Mouse (Mus musculus) c-Kit-positive CD71-negative TER-119-negative erythroid progenitor cells, embryonic 14.5 days (primary cell): ENCODE measurements at regions not wholly inside any gene's neighbourhood (a gene's known extent, or its start where the extent isn't known, plus 50 kb on each side); places are given as distances from the start of the nearest gene placed in this dataset.
A peak's percentile ranks its signal among the peaks of the same experiment; 100 is the strongest.
"Not testable (repeated sequence)": the region's sequence is repeated elsewhere in the genome, so short reads cannot be mapped to it uniquely, and the experiment has no call there.

Source experiments
- DNase-seq: peaks from one replicate; pipeline ENCODE4 v3.0.0-alpha.2; 2013; ENCODE audit warnings: low read depth

DNA sequence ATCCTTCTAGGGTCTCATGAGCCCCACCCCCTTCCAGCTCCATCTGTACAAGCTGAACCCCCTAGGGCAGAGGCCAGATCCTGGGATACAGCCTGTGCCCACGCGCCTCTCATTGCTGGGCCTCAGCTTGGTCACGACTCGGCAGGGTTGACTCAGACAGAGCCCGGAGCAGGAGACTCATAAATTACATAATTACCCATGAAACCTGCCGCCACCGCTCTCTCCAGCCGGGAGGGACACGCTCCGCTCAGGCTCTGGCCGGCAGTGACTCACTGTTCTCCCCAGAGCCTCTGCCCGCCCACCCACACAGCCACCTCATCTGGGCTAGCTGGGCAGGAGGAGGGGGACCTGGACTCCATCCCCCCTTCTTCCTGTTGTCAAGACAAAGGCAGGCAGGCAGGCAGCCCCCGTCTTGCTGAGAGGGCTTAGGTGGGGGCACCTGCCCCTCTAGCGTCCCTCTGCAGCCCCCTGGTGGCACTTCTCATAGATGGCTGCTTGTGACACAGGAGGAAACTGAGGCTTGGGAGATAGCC, 149.6 kb upstream of the Rtl1 start:
- peak; percentile 52 for DNase-seq

GRCm38 (mm10) chr12:109754986-109755385, 154.9 kb upstream of the Rtl1 start:
- no peak for DNase-seq

DNA sequence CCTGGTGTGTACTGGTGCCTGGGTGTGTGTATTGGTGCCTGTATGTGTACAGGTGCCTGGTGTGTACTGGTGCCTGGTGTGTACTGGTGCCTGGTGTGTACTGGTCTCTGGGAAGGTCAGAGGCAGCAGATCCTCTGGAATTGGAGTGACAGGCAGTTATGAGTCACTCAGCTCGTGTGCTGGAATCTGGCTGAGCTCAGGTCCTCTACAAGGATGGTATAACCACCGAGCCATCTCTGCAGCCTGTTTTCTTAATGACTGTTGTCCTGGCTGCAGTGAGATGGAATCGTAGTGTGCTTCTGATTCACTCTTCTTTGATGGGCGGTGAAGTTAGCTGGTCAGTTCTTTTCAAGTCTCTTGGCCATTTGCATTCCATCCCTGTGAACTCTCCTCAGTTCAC, 164.2 kb upstream of the Rtl1 start:
- DNase-seq, result no peak

- not testable (repeated sequence) for DNase-seq
Measured at GRCm38 (mm10) chr12:109766602-109767001, 166.5 kb upstream of the Rtl1 start.

GRCm38 (mm10) chr12:109772543-109772942, 172.4 kb upstream of the Rtl1 start:
- no peak for DNase-seq

GRCm38 (mm10) chr12:109773909-109774313, 173.8 kb upstream of the Rtl1 start:
- no peak for DNase-seq

DNA sequence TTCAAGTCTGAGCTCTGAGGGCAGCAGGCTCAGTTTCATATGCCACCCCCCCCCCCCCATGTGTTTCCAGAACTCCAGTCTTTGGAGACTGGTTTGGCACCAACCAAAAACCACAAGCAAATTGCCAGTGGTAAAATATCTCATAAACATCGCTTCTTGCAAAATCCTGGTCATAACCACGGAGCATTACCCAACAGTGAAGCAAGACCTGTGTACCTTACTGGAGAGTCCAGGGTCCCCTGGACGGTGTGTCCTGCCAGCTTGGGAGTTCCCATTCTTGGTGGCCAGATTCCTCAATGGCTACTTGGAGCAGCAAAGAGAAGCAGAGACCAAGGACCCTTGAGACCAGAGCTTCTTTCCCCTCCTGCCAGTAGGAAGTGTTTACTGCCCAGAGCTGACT, 198.7 kb upstream of the Rtl1 start:
- DNase-seq, result no peak

GRCm38 (mm10) chr12:109799395-109799794, 199.3 kb upstream of the Rtl1 start:
- DNase-seq, result no peak

- DNase-seq, result no peak
Measured at GRCm38 (mm10) chr12:109827241-109827915, 227.2 kb upstream of the Rtl1 start.

GRCm38 (mm10) chr12:109830303-109831020, 230.3 kb upstream of the Rtl1 start:
- DNase-seq, result peak; percentile 3

GRCm38 (mm10) chr12:109832964-109833363, 232.8 kb upstream of the Rtl1 start:
- DNase-seq, result no peak

GRCm38 (mm10) chr12:109836521-109836920, 236.4 kb upstream of the Rtl1 start:
- no peak for DNase-seq

DNA sequence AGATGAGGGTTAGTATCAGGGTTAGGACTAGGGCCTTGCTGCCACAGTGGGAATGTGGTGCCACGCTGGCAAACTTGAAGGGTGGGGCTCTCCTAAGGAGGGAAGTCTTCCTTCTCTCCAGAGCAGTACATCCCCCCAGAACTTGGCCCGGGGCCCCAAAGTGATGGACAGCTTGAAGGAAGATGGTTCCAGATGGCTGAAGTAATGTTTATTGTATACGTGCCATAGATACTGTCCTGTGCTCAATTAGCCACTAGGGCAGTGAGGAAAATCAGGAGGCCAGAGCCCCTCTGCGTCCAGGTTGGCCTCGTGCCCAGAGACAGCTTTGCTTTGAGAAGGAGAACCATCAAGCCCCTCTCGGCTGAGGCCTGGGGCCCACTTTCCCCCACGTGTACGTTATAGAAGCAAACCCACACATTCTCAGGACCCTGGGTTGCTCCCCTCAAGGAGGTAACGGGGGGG, 239.0 kb upstream of the Rtl1 start:
- DNase-seq, result no peak

DNA sequence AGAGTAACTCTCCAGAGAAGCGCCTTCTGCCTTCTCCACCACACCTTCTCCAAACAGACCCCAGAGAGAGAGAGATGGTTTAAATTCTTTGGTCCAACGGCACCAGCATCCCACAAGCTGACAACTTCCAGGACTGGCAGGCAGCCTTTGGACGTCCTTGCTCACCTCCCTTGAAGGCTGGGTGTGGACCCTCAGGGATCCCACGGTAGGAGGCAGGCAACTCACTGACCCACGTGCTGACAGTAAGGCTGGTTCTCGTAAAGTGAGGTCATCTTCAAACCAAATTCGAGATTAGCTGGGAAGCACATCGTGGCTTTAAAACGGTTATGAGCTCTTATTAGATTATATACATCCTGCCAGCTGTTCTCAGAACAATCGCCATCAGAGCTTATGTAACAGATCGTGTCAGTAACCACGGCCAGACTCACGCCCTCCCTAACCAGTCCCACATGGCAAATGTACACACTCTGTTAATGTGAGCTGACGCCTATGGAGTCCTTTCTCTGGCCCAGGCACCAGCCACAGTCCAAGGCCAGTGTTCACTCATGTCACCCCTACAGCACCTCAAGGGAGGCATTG, 239.9 kb upstream of the Rtl1 start:
- DNase-seq, result no peak

- no peak for DNase-seq
Measured at GRCm38 (mm10) chr12:109844723-109845601, 244.8 kb upstream of the Rtl1 start.

- DNase-seq, result no peak
Measured at GRCm38 (mm10) chr12:109845602-109845906, 245.4 kb upstream of the Rtl1 start.

DNA sequence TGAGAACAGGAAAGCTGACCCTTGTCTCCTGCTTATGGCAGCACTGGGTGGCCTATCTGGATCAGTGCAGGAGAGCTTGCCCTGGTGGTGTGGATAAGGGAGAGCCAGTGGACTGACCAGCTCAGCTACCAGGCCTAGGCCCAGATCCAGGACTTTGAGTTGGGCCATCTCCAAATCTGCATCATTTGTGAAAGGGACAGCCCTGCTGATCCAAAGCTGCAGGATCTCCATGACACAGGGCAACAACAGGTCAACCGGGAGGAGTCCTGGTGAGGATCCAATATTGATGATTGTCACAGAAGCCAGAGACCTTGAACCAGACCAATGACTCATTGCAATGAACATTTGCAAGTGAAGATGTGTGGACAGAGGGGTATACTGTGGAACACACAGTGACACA, 256.2 kb upstream of the Rtl1 start:
- DNase-seq, result no peak

DNA sequence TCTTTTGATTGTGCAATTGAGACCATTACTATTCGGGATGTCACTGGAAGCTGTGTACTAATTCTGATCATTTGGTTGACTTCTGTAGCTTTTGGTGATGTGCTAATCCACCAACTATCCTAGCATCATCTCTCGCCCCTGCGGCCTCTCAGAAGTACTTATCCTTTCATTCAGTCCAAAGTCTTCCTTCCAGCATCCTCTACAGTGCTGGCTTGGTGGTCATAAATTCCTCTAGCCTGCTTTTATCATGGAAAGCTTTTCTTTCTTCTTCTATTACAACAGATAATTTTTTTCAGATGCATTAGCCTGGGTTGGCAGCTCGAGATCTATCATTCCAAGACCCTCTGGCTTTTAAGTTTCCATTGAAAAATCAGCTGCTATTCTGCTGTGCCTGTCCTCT, 257.6 kb upstream of the Rtl1 start:
- DNase-seq, result no peak

GRCm38 (mm10) chr12:109864826-109865225, 264.7 kb upstream of the Rtl1 start:
- DNase-seq, result no peak

- no peak for DNase-seq
Measured at GRCm38 (mm10) chr12:109871021-109871420, 270.9 kb upstream of the Rtl1 start.

DNA sequence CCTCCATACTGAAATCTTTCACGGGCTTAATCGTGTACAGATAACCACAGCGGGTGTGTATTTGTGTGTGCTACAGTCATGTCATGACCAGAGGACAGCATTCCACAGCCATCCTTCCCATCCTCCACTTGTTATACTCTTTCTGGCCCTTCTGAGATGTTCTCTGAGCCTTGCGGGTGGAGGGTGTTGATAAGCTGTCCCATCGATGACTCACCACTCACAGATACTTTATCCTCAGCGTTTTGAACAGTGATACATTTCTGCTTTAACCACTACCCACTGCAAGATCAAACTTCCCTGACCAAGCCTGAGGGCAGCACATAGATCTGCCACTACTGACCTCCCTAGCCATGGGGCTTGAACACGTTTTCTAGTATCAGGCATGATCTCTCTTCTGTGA, 274.3 kb upstream of the Rtl1 start:
- DNase-seq, result no peak

DNA sequence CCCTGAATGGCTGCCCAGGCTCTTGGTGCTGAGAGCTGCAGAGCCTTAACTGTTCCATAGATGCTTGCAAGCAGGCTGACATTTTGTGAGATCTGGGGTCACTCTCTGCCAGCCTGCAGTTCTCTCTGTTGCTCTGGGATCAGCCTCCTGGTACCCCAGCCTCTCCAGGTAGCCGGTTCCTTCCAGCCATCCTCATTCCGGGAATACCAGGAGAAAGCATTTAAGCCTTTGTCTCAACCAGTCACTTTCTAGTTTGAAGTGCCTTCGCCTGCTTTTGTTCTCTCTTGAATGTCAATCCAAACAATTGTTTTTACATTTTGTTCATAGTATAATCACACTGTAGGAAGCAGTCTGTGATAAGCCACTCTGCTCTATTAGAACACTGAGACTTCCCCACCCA, 281.0 kb upstream of the Rtl1 start:
- no peak for DNase-seq
